Mouse (Mus musculus) small intestine, adult 2 months (tissue): ENCODE results near the gene Nav2.

ENCODE experiments used
- CTCF ChIP-seq: fragments of 200-500 bp; IDR thresholded peaks from 2 replicates; pipeline ENCODE4 v1.5.1; 2012; ENCODE audit warnings: low read depth, mild to moderate bottlenecking, control low read depth, inconsistent platforms, low read length, moderate library complexity, mixed read lengths; ENCODE audit not compliant: insufficient replicate concordance, insufficient read length; ENCODE audit errors: extremely low read depth
- POLR2A ChIP-seq: fragments of 200-500 bp; IDR thresholded peaks from 2 replicates; pipeline ENCODE4 v1.6.1; 2012; ENCODE audit warnings: low read depth, mild to moderate bottlenecking, control low read depth, inconsistent platforms, low read length, moderate library complexity

DNA sequence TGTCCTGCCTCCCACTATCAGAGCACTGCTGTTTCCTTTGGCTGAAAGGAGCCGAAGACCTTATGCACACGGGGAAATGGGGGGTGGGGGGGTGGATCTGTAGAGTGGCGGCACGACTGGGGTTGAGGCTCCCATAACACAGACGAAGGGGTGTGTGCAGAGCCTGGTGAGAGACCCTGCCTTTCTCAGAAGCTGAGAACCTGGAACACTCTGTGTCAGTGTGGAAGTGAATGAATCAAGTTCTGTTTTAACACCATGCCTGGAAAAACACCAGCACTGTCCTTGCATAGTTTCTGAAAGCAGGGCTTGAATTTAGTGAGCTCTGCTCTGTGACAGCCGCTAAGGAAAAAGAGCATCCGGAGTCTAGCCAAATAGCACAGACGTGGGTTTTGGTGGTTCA lies 379.7 kb downstream of the Nav2 start:
- TF ChIP-seq CTCF (no peak), POLR2A (no peak)
